Mouse (Mus musculus) adrenal gland, adult 2 months (tissue): ENCODE measurements around the gene Ak1. TPM values are rescaled to one million over a fixed set of nuclear protein-coding genes. Genes with fewer than 3 reads are reported as not detected.

Experiments used
- DNase-seq: peaks from one replicate; pipeline ENCODE4 v3.0.0; 2021
- microRNA-seq, 2 experiments: library from miRNA; unstranded; fragments of <30 nt; microRNA quantifications; one replicate each; pipeline ENCODE4 v1.2.0; 2021
- polyA plus RNA-seq: library from polyadenylated mRNA; depleted of rRNA; stranded (reverse); fragments of >200 nt; gene quantifications from 2 replicates; pipeline ENCODE4 v1.2.3, GENCODE M21; 2012; rRNA removed
- total RNA-seq, 2 experiments: library from RNA; stranded (reverse); gene quantifications; 2 replicates each; pipeline ENCODE4 v1.2.3; 2021

Gene Ak1
- total and polyA plus RNA-seq, 3 experiments, result 40.6 to 66.6 (median 59.0) TPM

GRCm38 (mm10) chr2:32683701-32684100, 62.1 kb downstream of the Ak1 start:
- DNase-seq, result no peak

Small RNA genes within 50 kb of the gene (microRNA-seq; reads per million reads assigned to microRNA genes)
- gene Gm47291, result 0 reads per million in 2 experiments
- gene Mir1954, result 0 reads per million in 2 experiments

Other genes starting within 250 kb of the Ak1 start
- gene 1110008P14Rik, start 239.8 kb upstream of the Ak1 start, total RNA-seq, result 100 to 1,000 TPM; 152 to 167 TPM
- 1,060 and 1,061 TPM in 2 replicates for gene 1110008P14Rik, start 239.8 kb upstream of the Ak1 start, polyA plus RNA-seq
- 1 to 10 TPM; 2.2 to 2.8 TPM for gene Lcn2, start 233.5 kb upstream of the Ak1 start, total RNA-seq
- 0.45 and 2.1 TPM in 2 replicates for gene Lcn2, start 233.5 kb upstream of the Ak1 start, polyA plus RNA-seq
- gene Ptges2, start 225.9 kb upstream of the Ak1 start, total RNA-seq, result 10 to 100 TPM; 55.3 to 69.6 TPM
- 35.6 and 50.7 TPM in 2 replicates for gene Ptges2, start 225.9 kb upstream of the Ak1 start, polyA plus RNA-seq
- 1 to 10 TPM; 5.1 to 5.9 TPM for gene Naif1, start 171.3 kb upstream of the Ak1 start, total RNA-seq
- gene Naif1, start 171.3 kb upstream of the Ak1 start, polyA plus RNA-seq, result 6.1 and 6.6 TPM in 2 replicates
- 10 to 100 TPM; 34.0 to 79.5 TPM for gene Slc25a25, start 170.3 kb upstream of the Ak1 start, total RNA-seq
- 35.2 and 36.8 TPM in 2 replicates for gene Slc25a25, start 170.3 kb upstream of the Ak1 start, polyA plus RNA-seq
- gene Fam102a, start 86.4 kb upstream of the Ak1 start, total RNA-seq, result 10 to 100 TPM; 37.1 to 40.8 TPM
- gene Fam102a, start 86.4 kb upstream of the Ak1 start, polyA plus RNA-seq, result 40.2 and 43.1 TPM in 2 replicates
- 10 to 100 TPM; 52.7 to 67.4 TPM for gene Dpm2, start 50.9 kb upstream of the Ak1 start, total RNA-seq
- gene Dpm2, start 50.9 kb upstream of the Ak1 start, polyA plus RNA-seq, result 160 and 165 TPM in 2 replicates
- gene Pip5kl1, start 47.0 kb upstream of the Ak1 start, total RNA-seq, result under 1 TPM in 1 of 2 experiments, not detected in 1; 0.29 TPM
- 0.10 TPM in 1 of 2 replicates, not detected in the other for gene Pip5kl1, start 47.0 kb upstream of the Ak1 start, polyA plus RNA-seq
- gene 9430097D07Rik, start 46.1 kb upstream of the Ak1 start, total RNA-seq, result not detected
- not detected in 2 replicates for gene 9430097D07Rik, start 46.1 kb upstream of the Ak1 start, polyA plus RNA-seq
- 10 to 100 TPM in 1 of 2 experiments, 1 to 10 TPM in 1; 5.6 to 14.5 TPM for gene St6galnac4, start 34.7 kb upstream of the Ak1 start, total RNA-seq
- 15.4 and 18.5 TPM in 2 replicates for gene St6galnac4, start 34.7 kb upstream of the Ak1 start, polyA plus RNA-seq
- 10 to 100 TPM; 55.2 to 55.6 TPM for gene St6galnac6, start 22.0 kb upstream of the Ak1 start, total RNA-seq
- gene St6galnac6, start 22.0 kb upstream of the Ak1 start, polyA plus RNA-seq, result 115 and 122 TPM in 2 replicates
- 100 to 1,000 TPM; 100 to 128 TPM for gene Eng, start 24.8 kb downstream of the Ak1 start, total RNA-seq
- 266 and 281 TPM in 2 replicates for gene Eng, start 24.8 kb downstream of the Ak1 start, polyA plus RNA-seq
- 10 to 100 TPM in 1 of 2 experiments, 1 to 10 TPM in 1; 7.5 to 13.9 TPM for gene Fpgs, start 82.4 kb downstream of the Ak1 start, total RNA-seq
- 45.7 and 48.2 TPM in 2 replicates for gene Fpgs, start 82.4 kb downstream of the Ak1 start, polyA plus RNA-seq
- gene Cdk9, start 91.3 kb downstream of the Ak1 start, total RNA-seq, result 10 to 100 TPM; 69.7 to 74.7 TPM
- 131 and 132 TPM in 2 replicates for gene Cdk9, start 91.3 kb downstream of the Ak1 start, polyA plus RNA-seq
- 10 to 100 TPM; 11.3 to 19.1 TPM for gene Sh2d3c, start 99.3 kb downstream of the Ak1 start, total RNA-seq
- 47.0 and 50.8 TPM in 2 replicates for gene Sh2d3c, start 99.3 kb downstream of the Ak1 start, polyA plus RNA-seq
- not detected for gene 6330409D20Rik, start 119.3 kb downstream of the Ak1 start, total RNA-seq
- not detected in 2 replicates for gene 6330409D20Rik, start 119.3 kb downstream of the Ak1 start, polyA plus RNA-seq
- gene Tor2a, start 135.5 kb downstream of the Ak1 start, total RNA-seq, result 10 to 100 TPM; 18.7 to 26.5 TPM
- 70.6 and 74.0 TPM in 2 replicates for gene Tor2a, start 135.5 kb downstream of the Ak1 start, polyA plus RNA-seq
- under 1 TPM; 0.24 to 0.35 TPM for gene Ttc16, start 153.9 kb downstream of the Ak1 start, total RNA-seq
- 0.31 and 0.37 TPM in 2 replicates for gene Ttc16, start 153.9 kb downstream of the Ak1 start, polyA plus RNA-seq
- 10 to 100 TPM in 1 of 2 experiments, 1 to 10 TPM in 1; 4.0 to 14.3 TPM for gene Ptrh1, start 154.0 kb downstream of the Ak1 start, total RNA-seq
- gene Ptrh1, start 154.0 kb downstream of the Ak1 start, polyA plus RNA-seq, result 5.0 and 6.3 TPM in 2 replicates
- gene Cfap157, start 162.7 kb downstream of the Ak1 start, total RNA-seq, result not detected
- gene Cfap157, start 162.7 kb downstream of the Ak1 start, polyA plus RNA-seq, result not detected in 2 replicates
- gene Stxbp1, start 225.5 kb downstream of the Ak1 start, total RNA-seq, result 10 to 100 TPM; 19.3 to 29.5 TPM
- 8.0 and 8.1 TPM in 2 replicates for gene Stxbp1, start 225.5 kb downstream of the Ak1 start, polyA plus RNA-seq